Mouse (Mus musculus): ENCODE data around the gene Eef1a1. TPM values are rescaled to one million over a fixed set of nuclear protein-coding genes. Genes with fewer than 3 reads are reported as not detected.
A peak's percentile ranks its signal among the peaks of the same experiment; 100 is the strongest.

Eef1a1 gene
- 3,854 and 3,970 TPM in 2 replicates for polyA plus RNA-seq (2016; fragmentation: Nextera tagmentation; extraction: Ambion mirVana)

GRCm38 (mm10) chr9:78488890-78489420 lies at the start of gene Eef1a1:
Gene Eef1a1, minus strand, starts transcription at chr9:78489151.
- no peaks in the 10 kb centered on the region for H3K27me3 ChIP-seq (ENCODE audit: low read depth, poor library complexity, severe bottlenecking)
- H3K27ac ChIP-seq = peak within 1 kb of the TSS; percentile 78
- peak within 1 kb of the TSS; percentile 51 for H3K4me3 ChIP-seq
- no peaks in the 10 kb centered on the region for H3K9me3 ChIP-seq (replicated peaks)
- peaks cover 10% of the 10 kb centered on the region for H3K4me1 ChIP-seq
- 4% methylated on average over 15 of the region's 20 CpGs for WGBS
- H3K36me3 ChIP-seq = no peaks in the 10 kb centered on the region
- peak; percentile 68 for DNase-seq (ENCODE audit: low spot score)

- no peak overlapping the region for H3K27ac ChIP-seq
- no peaks in the 10 kb centered on the region for H3K4me1 ChIP-seq
- H3K36me3 ChIP-seq = 0 out of 2 replicates have a peak, but pooled peaks cover 3% of the 10 kb centered on the region
- 69% methylated on average over 6 of the region's 6 CpGs for WGBS
- H3K27me3 ChIP-seq (ENCODE audit: low read depth, poor library complexity, severe bottlenecking) = no peaks in the 10 kb centered on the region
- H3K9me3 ChIP-seq (replicated peaks) = no peaks in the 10 kb centered on the region
- H3K4me3 ChIP-seq = no peak overlapping the region
- DNase-seq (ENCODE audit: low spot score) = no peak
Observed at GRCm38 (mm10) chr9:78538421-78538820, 49.5 kb upstream of the Eef1a1 start.

- Histone ChIP-seq H3K4me3 (no peak overlapping the region), H3K27me3 (ENCODE audit: low read depth, poor library complexity, severe bottlenecking) (no peaks in the 10 kb centered on the region), H3K27ac (no peak overlapping the region), H3K4me1 (peaks cover 4% of the 10 kb centered on the region; the same call in 1 of the 2 replicates), H3K36me3 (0 out of 2 replicates have a peak, but pooled peaks cover 3% of the 10 kb centered on the region), H3K9me3 (replicated peaks) (no peaks in the 10 kb centered on the region)
- 88% methylated on average over 9 of the region's 9 CpGs for WGBS
- no peak for DNase-seq (ENCODE audit: low spot score)
Observed at GRCm38 (mm10) chr9:78537154-78537873, 48.4 kb upstream of the Eef1a1 start.

- H3K4me3 ChIP-seq = no peak overlapping the region
- 92% methylated on average over 7 of the region's 7 CpGs for WGBS
- H3K27me3 ChIP-seq (ENCODE audit: low read depth, poor library complexity, severe bottlenecking) = no peaks in the 10 kb centered on the region
- H3K9me3 ChIP-seq (replicated peaks) = no peaks in the 10 kb centered on the region
- H3K4me1 ChIP-seq = peaks cover 9% of the 10 kb centered on the region; the same call in 1 of the 2 replicates
- DNase-seq (ENCODE audit: low spot score) = no peak
- 0 out of 2 replicates have a peak, but pooled peaks cover 3% of the 10 kb centered on the region for H3K36me3 ChIP-seq
- no peak overlapping the region for H3K27ac ChIP-seq
Observed at GRCm38 (mm10) chr9:78534606-78535005, 45.7 kb upstream of the Eef1a1 start.

GRCm38 (mm10) chr9:78533296-78533935 lies 44.5 kb upstream of the Eef1a1 start:
- H3K4me3 ChIP-seq = no peak overlapping the region
- no peaks in the 10 kb centered on the region for H3K9me3 ChIP-seq (replicated peaks)
- H3K4me1 ChIP-seq = peaks cover 9% of the 10 kb centered on the region
- 0 out of 2 replicates have a peak, but pooled peaks cover 3% of the 10 kb centered on the region for H3K36me3 ChIP-seq
- 86% methylated on average over 18 of the region's 18 CpGs for WGBS
- no peak for DNase-seq (ENCODE audit: low spot score)
- H3K27me3 ChIP-seq (ENCODE audit: low read depth, poor library complexity, severe bottlenecking) = no peaks in the 10 kb centered on the region
- no peak overlapping the region for H3K27ac ChIP-seq

GRCm38 (mm10) chr9:78532341-78532819 lies 43.4 kb upstream of the Eef1a1 start:
- H3K4me3 ChIP-seq = no peak overlapping the region
- no peaks in the 10 kb centered on the region for H3K27me3 ChIP-seq (ENCODE audit: low read depth, poor library complexity, severe bottlenecking)
- H3K27ac ChIP-seq = no peak overlapping the region
- H3K9me3 ChIP-seq (replicated peaks) = no peaks in the 10 kb centered on the region
- DNase-seq (ENCODE audit: low spot score) = no peak
- H3K36me3 ChIP-seq = 0 out of 2 replicates have a peak, but pooled peaks cover 3% of the 10 kb centered on the region
- peaks cover 16% of the 10 kb centered on the region for H3K4me1 ChIP-seq
- WGBS = 58% methylated on average over 9 of the region's 9 CpGs

- H3K36me3 ChIP-seq = no peaks in the 10 kb centered on the region
- H3K27ac ChIP-seq = no peak overlapping the region
- H3K4me3 ChIP-seq = no peak overlapping the region
- 57% methylated on average over 5 of the region's 5 CpGs for WGBS
- no peaks in the 10 kb centered on the region for H3K27me3 ChIP-seq (ENCODE audit: low read depth, poor library complexity, severe bottlenecking)
- DNase-seq (ENCODE audit: low spot score) = no peak
- H3K9me3 ChIP-seq (replicated peaks) = no peaks in the 10 kb centered on the region
- peaks cover 20% of the 10 kb centered on the region for H3K4me1 ChIP-seq
Observed at GRCm38 (mm10) chr9:78531816-78532215, 42.9 kb upstream of the Eef1a1 start.

- peaks cover 24% of the 10 kb centered on the region for H3K4me1 ChIP-seq
- no peaks in the 10 kb centered on the region for H3K27me3 ChIP-seq (ENCODE audit: low read depth, poor library complexity, severe bottlenecking)
- WGBS = 5% methylated on average over 16 of the region's 16 CpGs
- no peaks in the 10 kb centered on the region for H3K9me3 ChIP-seq (replicated peaks)
- H3K27ac ChIP-seq = peak overlapping the region; percentile 87
- DNase-seq (ENCODE audit: low spot score) = peak; percentile 91
- peak overlapping the region; percentile 63 for H3K4me3 ChIP-seq
- peaks cover 32% of the 10 kb centered on the region for H3K36me3 ChIP-seq
Observed at GRCm38 (mm10) chr9:78527767-78528381, 38.9 kb upstream of the Eef1a1 start.

GRCm38 (mm10) chr9:78527301-78527761 lies 38.4 kb upstream of the Eef1a1 start:
- Histone ChIP-seq H3K36me3 (peaks cover 37% of the 10 kb centered on the region), H3K27me3 (ENCODE audit: low read depth, poor library complexity, severe bottlenecking) (no peaks in the 10 kb centered on the region), H3K4me1 (peaks cover 20% of the 10 kb centered on the region), H3K9me3 (replicated peaks) (no peaks in the 10 kb centered on the region), H3K27ac (peak overlapping the region; percentile 87), H3K4me3 (peak overlapping the region; percentile 63)
- under 1% methylated on average over 24 of the region's 24 CpGs for WGBS
- DNase-seq (ENCODE audit: low spot score) = peak; percentile 87

GRCm38 (mm10) chr9:78526206-78526605 lies 37.3 kb upstream of the Eef1a1 start:
- no peak for DNase-seq (ENCODE audit: low spot score)
- no peak overlapping the region for H3K27ac ChIP-seq
- H3K4me3 ChIP-seq = no peak overlapping the region
- H3K4me1 ChIP-seq = peaks cover 21% of the 10 kb centered on the region
- no peaks in the 10 kb centered on the region for H3K27me3 ChIP-seq (ENCODE audit: low read depth, poor library complexity, severe bottlenecking)
- H3K9me3 ChIP-seq (replicated peaks) = no peaks in the 10 kb centered on the region
- H3K36me3 ChIP-seq = peaks cover 38% of the 10 kb centered on the region
- WGBS = 89% methylated on average over 2 of the region's 2 CpGs

- Histone ChIP-seq H3K27me3 (ENCODE audit: low read depth, poor library complexity, severe bottlenecking) (no peaks in the 10 kb centered on the region), H3K36me3 (peaks cover 38% of the 10 kb centered on the region), H3K9me3 (replicated peaks) (no peaks in the 10 kb centered on the region), H3K27ac (no peak overlapping the region), H3K4me1 (peaks cover 23% of the 10 kb centered on the region), H3K4me3 (no peak overlapping the region)
- 96% methylated on average over 17 of the region's 17 CpGs for WGBS
- no peak for DNase-seq (ENCODE audit: low spot score)
Observed at GRCm38 (mm10) chr9:78525451-78526135, 36.6 kb upstream of the Eef1a1 start.

- WGBS = 36% methylated on average over 14 of the region's 14 CpGs
- DNase-seq (ENCODE audit: low spot score) = peak; percentile 54
Observed at GRCm38 (mm10) chr9:78521689-78522088, 32.7 kb upstream of the Eef1a1 start.

More at GRCm38 (mm10) chr9:78521689-78522088, 32.7 kb upstream of the Eef1a1 start:
- peaks cover 18% of the 10 kb centered on the region for H3K4me1 ChIP-seq
- H3K27ac ChIP-seq = peak overlapping the region; percentile 92
- H3K9me3 ChIP-seq (replicated peaks) = no peaks in the 10 kb centered on the region
- H3K36me3 ChIP-seq = peaks cover 38% of the 10 kb centered on the region
- peak overlapping the region; percentile 69 for H3K4me3 ChIP-seq
- H3K27me3 ChIP-seq (ENCODE audit: low read depth, poor library complexity, severe bottlenecking) = no peaks in the 10 kb centered on the region

Data from limb, embryonic 10.5 days (tissue).